Mouse (Mus musculus) urinary bladder, postnatal 36 days (tissue): ENCODE results near the gene Pafah2.
"Not testable (repeated sequence)": the region's sequence is repeated elsewhere in the genome, so short reads cannot be mapped to it uniquely, and the experiment has no call there.

Experiments used
- DNase-seq, 2 experiments: peaks; one replicate each; pipeline ENCODE4 v3.0.0; 2022; ENCODE audit warnings: low spot score in 2 of 2, mixed read lengths in 1 of 2

Pafah2 gene

GRCm38 (mm10) chr4:134373295-134373694, 22.8 kb upstream of the Pafah2 start:
- no peak for DNase-seq

DNA sequence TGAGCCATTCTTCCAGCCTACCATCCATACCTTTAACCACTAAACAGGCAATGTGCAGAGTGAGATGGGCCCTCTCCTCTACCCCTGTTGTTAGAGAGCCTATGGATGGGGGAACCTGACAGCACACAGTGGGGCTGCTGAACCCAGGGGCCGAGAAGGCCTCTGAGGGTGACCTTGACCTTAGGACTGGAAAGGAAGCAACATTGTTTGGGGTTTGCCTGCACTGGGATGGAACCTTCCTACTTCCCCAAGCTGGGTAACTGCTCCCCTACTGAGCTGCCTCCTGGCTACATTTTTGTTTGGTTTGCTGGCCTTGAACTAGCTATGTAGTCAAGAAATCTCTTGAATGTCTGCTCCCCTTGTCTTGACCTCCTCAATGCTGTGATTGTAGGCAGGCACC, 21.8 kb upstream of the Pafah2 start:
- no peak for DNase-seq

- no peak for DNase-seq
Observed at GRCm38 (mm10) chr4:134378089-134378615, 18.0 kb upstream of the Pafah2 start.

DNA sequence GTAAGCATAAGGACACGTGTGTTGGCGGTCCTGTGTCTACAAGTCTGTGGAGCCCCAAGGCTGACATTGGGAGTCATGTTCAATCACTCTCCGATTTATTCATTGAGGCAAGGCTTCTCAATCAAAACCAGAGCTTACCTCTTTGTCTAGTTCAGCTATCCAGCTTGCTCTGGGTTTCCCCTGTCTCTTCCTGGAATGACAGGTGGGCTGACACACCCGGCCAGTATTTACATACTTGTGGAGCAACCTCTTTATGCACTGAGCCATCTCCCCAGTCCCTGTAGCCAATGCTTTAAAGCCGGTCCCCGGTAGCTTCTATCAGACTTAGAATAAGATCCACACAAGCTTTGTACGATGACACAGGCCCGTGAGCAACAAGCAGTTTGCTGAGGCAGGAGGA, 16.6 kb upstream of the Pafah2 start:
- no peak for DNase-seq

DNA sequence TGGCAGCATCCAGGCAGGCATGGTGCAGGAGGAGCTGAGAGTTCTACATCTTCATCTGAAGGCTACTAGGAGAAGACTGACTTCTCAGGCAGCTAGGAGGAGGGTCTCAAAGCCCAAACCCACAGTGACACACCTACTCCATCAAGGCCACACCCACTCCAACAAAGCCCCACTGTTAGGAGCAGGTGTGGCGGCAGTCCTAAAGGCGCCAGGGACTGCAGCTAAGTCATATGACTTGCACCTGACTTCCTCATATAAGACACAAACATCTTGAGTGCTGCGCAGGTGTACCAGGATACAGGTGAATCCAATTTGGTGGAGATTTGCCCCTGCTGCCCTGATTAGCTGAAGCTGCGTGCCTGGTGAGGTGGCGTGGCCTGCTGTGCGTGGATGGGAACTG, 12.4 kb upstream of the Pafah2 start, which contains the start of gene Extl1:
Gene Extl1 (minus strand): TSS at position 101 of the 400 bp plus-strand sequence.
- not testable (repeated sequence) for DNase-seq

DNA sequence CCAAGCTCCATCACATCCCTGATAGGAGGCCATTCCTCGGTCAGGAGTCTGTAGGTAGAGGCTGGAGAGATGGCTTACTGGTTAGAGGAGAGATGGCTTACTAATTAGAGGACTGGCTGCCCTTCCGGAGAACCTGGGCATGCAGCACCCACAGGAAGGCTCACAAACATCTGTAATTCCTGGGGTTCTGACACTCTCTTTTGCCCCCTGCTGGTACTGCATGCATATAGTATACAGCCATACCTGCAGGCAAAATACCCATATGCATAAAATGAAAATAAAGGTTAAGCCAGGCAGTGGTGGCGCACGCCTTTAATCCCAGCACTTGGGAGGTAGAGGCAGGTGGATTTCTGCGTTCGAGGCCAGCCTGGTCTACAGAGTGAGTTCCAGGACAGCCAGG, 8.9 kb upstream of the Pafah2 start:
- DNase-seq: no peak

GRCm38 (mm10) chr4:134388397-134388796, 7.7 kb upstream of the Pafah2 start:
- DNase-seq: peak in 1 of 2 experiments; percentile 69

GRCm38 (mm10) chr4:134391636-134392035, 4.5 kb upstream of the Pafah2 start:
- no peak for DNase-seq

DNA sequence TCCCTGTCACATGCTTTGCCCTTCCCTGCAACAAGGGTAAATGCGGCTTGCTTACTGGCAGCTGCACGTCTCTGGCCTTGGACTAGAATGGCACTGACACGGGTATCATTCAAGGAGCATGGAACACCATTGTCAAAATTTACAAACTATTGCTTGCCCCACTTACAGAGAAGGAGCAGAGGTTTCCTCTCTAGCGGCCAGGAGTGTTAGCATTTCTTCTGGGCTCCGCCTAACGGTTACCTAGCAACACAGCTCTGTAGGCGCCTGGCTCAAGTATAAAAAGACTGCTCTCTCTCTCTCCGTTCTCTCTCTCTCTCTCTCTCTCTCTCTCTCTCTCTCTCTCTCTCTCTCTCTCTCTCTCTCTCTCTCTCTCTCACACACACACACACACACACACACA, 3.5 kb upstream of the Pafah2 start:
- no peak for DNase-seq

GRCm38 (mm10) chr4:134393026-134393425, 3.1 kb upstream of the Pafah2 start:
- no peak for DNase-seq

- DNase-seq: no peak
Observed at GRCm38 (mm10) chr4:134395142-134395541, 978 bp upstream of the Pafah2 start.

GRCm38 (mm10) chr4:134397121-134397520, 1.0 kb downstream of the Pafah2 start:
- DNase-seq: peak; percentile 53 to 83

DNA sequence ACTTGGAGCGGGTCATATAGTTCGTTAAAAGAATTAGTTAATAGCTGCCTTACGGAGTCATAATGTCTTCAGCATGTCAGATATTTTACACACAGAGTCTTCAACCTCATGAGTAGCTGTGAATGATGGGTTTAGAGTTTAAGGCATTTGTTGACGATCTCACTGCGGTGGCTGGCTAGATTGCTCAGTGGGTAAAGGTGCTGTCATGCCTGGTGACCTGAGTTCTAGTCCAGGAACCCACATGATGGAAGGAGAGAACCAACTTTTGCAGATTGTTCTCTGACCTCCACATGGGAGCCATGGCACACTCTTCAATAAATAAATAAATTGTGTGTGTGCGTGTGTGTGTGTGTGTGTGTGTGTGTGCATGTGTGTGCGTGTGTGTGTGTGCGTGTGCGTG, 1.6 kb downstream of the Pafah2 start:
- DNase-seq: no peak

- no peak for DNase-seq
Observed at GRCm38 (mm10) chr4:134400206-134400605, 4.1 kb downstream of the Pafah2 start.

DNA sequence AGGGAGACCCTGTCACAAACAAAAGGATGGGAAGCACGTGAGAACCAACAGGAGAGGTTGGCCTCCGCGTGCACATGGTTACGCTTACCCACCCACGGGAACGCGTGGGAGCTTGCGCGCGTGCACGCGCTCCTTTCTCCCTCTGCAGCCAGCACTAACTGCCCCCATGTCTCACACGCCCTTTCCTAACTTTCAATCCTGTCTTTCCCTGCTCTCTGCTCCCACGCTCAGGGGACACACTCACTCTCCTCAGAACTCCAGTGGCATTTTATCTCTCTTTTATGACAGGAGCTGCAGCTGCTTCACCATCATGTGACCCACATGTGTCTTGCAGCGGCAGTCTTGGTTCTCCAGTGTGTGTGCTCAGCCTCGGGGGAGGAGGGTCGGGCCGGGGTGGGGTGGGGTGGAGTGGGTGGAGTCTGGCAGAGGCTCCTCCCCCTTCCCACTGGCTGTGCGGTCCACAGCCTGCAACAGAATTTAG, 5.1 kb downstream of the Pafah2 start:
- DNase-seq: peak; percentile 26 to 45

DNA sequence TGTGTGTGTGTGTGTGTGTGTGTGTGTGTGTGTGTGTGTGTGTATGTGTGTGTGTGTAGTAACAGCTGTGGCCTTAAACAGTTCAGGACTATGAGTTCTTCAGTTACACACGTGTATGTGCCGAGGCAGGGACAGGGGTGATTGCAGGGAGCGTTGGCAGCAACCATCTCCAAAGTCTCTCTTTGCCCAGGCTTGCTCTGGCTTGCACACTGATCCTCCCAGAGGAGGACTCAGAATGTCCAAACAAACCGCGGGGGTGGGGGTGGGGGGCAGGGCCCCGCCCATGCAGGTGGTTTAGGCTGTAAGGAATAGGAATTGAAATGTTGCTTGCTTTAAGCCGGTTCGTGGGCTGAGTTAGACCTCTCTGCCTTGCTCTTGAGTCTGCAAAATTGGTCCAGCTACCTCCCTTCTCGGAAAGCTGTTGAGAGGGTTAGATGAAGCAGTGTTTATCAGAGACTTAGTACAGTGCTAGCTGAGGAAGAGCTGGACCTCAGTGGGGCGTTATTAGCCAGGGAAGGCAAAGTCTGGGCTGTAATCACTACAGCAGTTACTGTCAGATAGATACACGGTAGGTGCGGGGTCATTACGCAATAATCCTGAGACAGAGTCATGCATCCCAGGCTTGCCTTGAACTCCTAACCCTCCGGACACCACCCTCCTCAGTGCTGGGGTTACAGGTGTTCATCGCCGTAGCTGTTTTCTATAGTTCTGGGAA, 5.9 kb downstream of the Pafah2 start:
- peak; percentile 49 to 58 for DNase-seq

DNA sequence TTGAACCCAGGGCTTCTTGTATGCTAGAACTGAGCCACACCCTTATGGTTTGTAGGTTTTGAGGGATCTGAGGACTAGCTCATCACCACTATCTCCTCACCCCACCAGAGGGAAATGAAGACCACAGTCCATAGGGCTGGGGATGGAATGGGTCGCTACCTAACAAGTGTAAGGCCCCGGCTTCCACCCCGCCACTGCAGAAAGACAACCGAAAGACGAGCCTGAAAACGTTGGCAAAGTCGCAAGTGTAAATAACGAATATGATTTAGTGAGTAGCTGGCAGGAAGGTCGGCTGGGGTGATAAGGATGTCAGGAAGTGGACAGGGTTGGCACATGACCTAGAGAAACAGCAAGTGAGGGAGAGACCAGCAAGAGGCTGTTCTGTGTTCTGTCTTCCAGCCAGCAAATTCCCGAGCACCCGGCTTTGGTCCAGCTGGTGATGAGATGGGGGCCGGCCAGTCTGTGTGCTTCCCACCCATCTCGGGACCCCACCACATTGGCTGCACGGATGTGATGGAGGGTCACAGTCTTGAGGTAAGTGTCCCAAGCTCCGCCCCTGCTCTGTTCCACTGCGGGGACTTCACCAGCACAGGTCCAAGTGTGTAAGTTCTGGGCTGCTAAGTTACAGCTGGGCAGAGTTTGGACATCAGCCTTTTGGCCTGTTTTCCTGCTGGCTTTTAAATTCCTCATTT, 6.6 kb downstream of the Pafah2 start:
- DNase-seq: peak; percentile 45 to 61

- DNase-seq: no peak
Observed at GRCm38 (mm10) chr4:134403721-134404120, 7.6 kb downstream of the Pafah2 start.

DNA sequence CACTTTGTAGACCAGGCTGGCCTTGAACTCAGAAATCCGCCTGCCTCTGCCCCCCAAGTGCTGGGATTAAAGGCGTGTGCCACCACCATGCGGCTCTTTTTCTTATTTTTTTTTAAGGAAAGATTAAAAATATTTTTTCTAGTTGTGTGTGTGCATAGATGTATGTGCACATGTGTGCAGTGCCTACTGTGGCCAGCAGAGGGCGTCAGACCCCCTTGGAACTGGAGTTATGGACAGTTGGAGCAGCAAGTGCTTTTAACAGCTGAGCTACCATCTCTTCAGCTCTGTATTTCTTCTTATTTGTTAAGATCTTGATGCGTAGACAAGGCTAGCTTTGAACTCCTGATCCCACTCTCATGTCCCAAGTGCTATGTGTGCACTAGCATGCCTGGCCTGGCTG, 13.2 kb downstream of the Pafah2 start:
- DNase-seq: no peak

DNA sequence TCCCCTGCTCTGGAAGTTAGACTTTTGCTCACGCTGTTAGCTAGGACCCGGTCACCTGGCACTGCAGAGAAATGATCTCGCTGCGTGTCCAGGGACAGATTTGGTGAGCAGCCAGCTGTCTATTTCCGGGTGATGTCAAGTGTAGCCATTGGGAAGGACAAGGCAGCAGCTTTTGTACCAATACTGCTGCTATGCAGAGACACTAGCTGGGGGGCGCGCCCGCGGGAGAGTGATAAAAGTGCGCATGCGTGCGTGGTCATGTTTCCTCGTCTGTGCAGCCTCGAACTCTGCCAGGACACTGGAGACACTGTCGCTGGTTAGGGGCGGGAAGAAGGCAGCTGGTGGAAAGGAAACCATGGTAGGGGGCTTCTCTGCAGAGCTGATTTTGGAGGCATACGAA, 20.1 kb downstream of the Pafah2 start:
- DNase-seq: no peak

DNA sequence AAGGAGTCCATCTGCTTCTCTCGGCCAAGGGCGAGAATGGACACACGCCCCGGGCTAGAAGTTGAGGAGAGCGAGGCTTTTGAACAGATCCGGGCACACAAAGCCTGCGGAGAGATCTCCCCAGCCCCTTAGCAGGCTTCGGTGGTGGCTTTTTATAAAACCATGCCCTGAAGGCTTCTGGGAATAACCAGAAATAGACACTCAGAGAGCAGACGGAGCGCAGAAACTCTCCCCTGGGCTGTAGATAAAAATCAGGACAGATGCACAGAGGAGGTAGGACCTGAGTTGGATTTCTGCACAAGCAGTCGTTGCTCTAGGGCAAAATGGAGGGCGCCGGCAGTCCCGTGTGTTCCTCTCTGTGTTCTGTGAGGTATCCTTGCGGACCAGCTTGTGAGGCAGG, 20.5 kb downstream of the Pafah2 start:
- DNase-seq: no peak

DNA sequence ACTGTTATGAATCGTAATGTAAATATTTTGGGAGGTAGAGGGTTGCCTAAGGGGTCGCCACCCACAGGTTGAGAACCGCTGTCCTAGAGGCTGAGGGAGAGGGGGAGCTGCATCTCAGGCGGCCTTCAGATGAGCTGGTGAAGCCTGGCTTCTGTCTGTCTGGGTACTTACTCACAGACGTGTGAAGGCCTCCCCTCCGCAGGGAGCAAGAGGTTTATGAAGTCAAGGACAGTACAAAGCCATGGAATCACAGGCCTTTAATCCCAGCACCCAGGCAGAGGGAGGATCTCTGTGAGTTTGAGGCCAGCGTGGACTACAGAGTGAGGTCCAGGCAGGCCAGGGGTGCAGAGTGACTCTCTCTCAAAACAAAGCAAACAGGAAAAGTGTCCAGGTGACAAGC, 21.0 kb downstream of the Pafah2 start:
- no peak for DNase-seq

DNA sequence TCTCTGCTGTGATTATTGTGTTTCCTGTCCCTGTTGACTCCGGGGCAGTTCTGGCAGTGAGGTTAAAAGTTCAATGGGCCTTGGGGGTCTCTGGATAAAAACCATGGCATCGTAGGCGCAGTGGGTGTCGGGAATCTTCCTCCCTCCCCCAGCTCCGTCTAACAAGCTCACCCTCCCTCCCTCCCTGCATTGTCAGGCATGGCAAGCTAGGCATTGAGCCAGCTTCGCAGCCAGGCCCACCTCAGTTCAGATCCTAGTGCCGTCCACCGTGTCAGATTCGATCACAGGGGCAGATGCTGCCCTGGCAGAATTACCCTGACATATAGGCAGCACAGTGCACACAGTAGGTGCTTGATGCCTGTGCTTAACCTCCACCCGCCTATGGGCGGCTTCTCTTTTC, 25.9 kb downstream of the Pafah2 start:
- no peak for DNase-seq
